In the genomic region with DNA sequence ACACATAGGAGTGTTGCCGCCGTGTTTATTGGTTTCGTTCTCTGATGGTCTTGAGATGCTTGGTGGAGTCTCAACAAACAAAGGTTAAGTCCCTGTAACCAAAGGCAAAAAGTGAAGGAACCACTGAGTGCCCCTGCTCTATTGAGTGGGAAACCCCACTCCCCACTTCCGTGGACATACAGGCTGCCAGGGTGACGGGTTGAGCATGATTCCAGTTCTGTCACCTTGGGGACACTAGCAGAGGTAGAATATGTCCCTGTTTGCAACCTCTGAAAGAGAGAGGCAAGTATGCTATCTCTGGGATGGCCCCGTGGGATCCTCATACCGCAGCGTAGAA, we compare ENCODE assay signal across 8 mouse cellular contexts.
DNase-seq lines count a peak whose midpoint lies in the region; ATAC-seq and TF ChIP-seq lines count a peak whose summit lies in the region.

No protein-coding gene starts in this region.

- no peak for TF ChIP-seq CTCF in forebrain, postnatal 0 days (IDR thresholded peaks at IDR 0.05; ENCODE audit: low read depth)
- no peak for TF ChIP-seq CTCF in small intestine, adult 2 months (IDR thresholded peaks at IDR 0.05; ENCODE audit: extremely low read depth, insufficient read length, insufficient replicate concordance, low read depth, low read length)

- H3K4me2 ChIP-seq in forebrain, postnatal 0 days (ENCODE audit: low read depth): no peak overlapping the region
- H3K4me2 ChIP-seq in forebrain, embryonic 11.5 days (ENCODE audit: low read depth, low read length, severe bottlenecking): no peak overlapping the region
- peak overlapping the region; percentile 48 for H3K4me2 ChIP-seq in lung, embryonic 16.5 days (ENCODE audit: low read depth, low read length)
- peak overlapping the region; percentile 48 for H3K4me2 ChIP-seq in intestine, embryonic 15.5 days (replicated peaks)

- peaks cover 7% of the 10 kb centered on the region; the same call in 1 of the 2 replicates for H3K4me1 ChIP-seq in forebrain, postnatal 0 days (ENCODE audit: insufficient read depth)
- no peaks in the 10 kb centered on the region for H3K4me1 ChIP-seq in forebrain, embryonic 11.5 days (replicated peaks; ENCODE audit: control insufficient read depth, insufficient read depth, low read length)
- H3K4me1 ChIP-seq in lung, embryonic 16.5 days (replicated peaks; ENCODE audit: control insufficient read depth, insufficient read depth, low read length): peaks cover 58% of the 10 kb centered on the region
- H3K4me1 ChIP-seq in intestine, embryonic 15.5 days (replicated peaks): peaks cover 49% of the 10 kb centered on the region
- H3K4me1 ChIP-seq in small intestine, adult 2 months (ENCODE audit: control insufficient read depth, insufficient read depth, insufficient read length, low read length): peaks cover 44% of the 10 kb centered on the region

- H3K9ac ChIP-seq in forebrain, postnatal 0 days: no peak overlapping the region
- no peak overlapping the region for H3K9ac ChIP-seq in forebrain, embryonic 11.5 days (ENCODE audit: low read length)
- peak overlapping the region; percentile 58 for H3K9ac ChIP-seq in lung, embryonic 16.5 days (ENCODE audit: low read length)
- no peak overlapping the region for H3K9ac ChIP-seq in intestine, embryonic 15.5 days

- no peak overlapping the region for H3K4me3 ChIP-seq in forebrain, postnatal 0 days (ENCODE audit: low read depth, low read length)
- H3K4me3 ChIP-seq in forebrain, embryonic 11.5 days (ENCODE audit: low read depth, low read length): no peak overlapping the region
- 0 out of 2 replicates have a peak overlapping the region, but pooled peaks have one; percentile 4 for H3K4me3 ChIP-seq in lung, embryonic 16.5 days (ENCODE audit: low read length)
- no peak overlapping the region for H3K4me3 ChIP-seq in intestine, embryonic 15.5 days (replicated peaks)
- no peak overlapping the region for H3K4me3 ChIP-seq in small intestine, adult 2 months (ENCODE audit: low read depth, low read length)

- TF ChIP-seq POLR2A in small intestine, adult 2 months (IDR thresholded peaks at IDR 0.05; ENCODE audit: low read depth, low read length): no peak

- no peaks in the 10 kb centered on the region for H3K9me3 ChIP-seq in forebrain, postnatal 0 days (ENCODE audit: low read length)
- H3K9me3 ChIP-seq in forebrain, embryonic 11.5 days (ENCODE audit: control insufficient read depth, low read length): no peaks in the 10 kb centered on the region
- H3K9me3 ChIP-seq in lung, embryonic 16.5 days (ENCODE audit: control insufficient read depth, low read length): no peaks in the 10 kb centered on the region
- no peaks in the 10 kb centered on the region for H3K9me3 ChIP-seq in intestine, embryonic 15.5 days

- WGBS in forebrain, postnatal 0 days: 93% methylated on average over 8 of the region's 8 CpGs
- WGBS in forebrain, embryonic 11.5 days: 93% methylated on average over 8 of the region's 8 CpGs
- 67% methylated on average over 8 of the region's 8 CpGs for WGBS in lung, embryonic 16.5 days
- 70% methylated on average over 8 of the region's 8 CpGs for WGBS in intestine, embryonic 15.5 days
- 69% methylated on average over 8 of the region's 8 CpGs for WGBS in small intestine, adult 2 months

- no peaks in the 10 kb centered on the region for H3K36me3 ChIP-seq in forebrain, postnatal 0 days (ENCODE audit: insufficient read depth)
- no peaks in the 10 kb centered on the region for H3K36me3 ChIP-seq in forebrain, embryonic 11.5 days (ENCODE audit: control insufficient read depth, insufficient read depth, low read length)
- no peaks in the 10 kb centered on the region for H3K36me3 ChIP-seq in lung, embryonic 16.5 days (ENCODE audit: control insufficient read depth, insufficient read depth, low read length)
- no peaks in the 10 kb centered on the region for H3K36me3 ChIP-seq in intestine, embryonic 15.5 days
- no peaks in the 10 kb centered on the region for H3K36me3 ChIP-seq in small intestine, adult 2 months (ENCODE audit: control insufficient read depth, insufficient read depth, low read length)

- ATAC-seq in forebrain, postnatal 0 days: no peak
- ATAC-seq in forebrain, embryonic 11.5 days (replicated peaks; ENCODE audit: low FRiP score): no peak
- ATAC-seq in lung, embryonic 16.5 days (ENCODE audit: low read depth): no peak
- no peak for ATAC-seq in intestine, embryonic 15.5 days

- 0 out of 2 replicates have a peak overlapping the region, but pooled peaks have one; percentile 35 for H3K27ac ChIP-seq in forebrain, postnatal 0 days (ENCODE audit: low read depth, low read length)
- H3K27ac ChIP-seq in forebrain, embryonic 11.5 days (ENCODE audit: low read depth, low read length): no peak overlapping the region
- H3K27ac ChIP-seq in lung, embryonic 16.5 days (ENCODE audit: low read length): peak overlapping the region; percentile 99
- peak overlapping the region; percentile 89 for H3K27ac ChIP-seq in intestine, embryonic 15.5 days
- peak overlapping the region; percentile 74 for H3K27ac ChIP-seq in small intestine, adult 2 months (ENCODE audit: insufficient read depth, low read depth, low read length)

- H3K27me3 ChIP-seq in forebrain, postnatal 0 days (ENCODE audit: insufficient read depth, low read length): no peaks in the 10 kb centered on the region
- no peaks in the 10 kb centered on the region for H3K27me3 ChIP-seq in forebrain, embryonic 11.5 days (ENCODE audit: control insufficient read depth, insufficient read depth, low read length)
- no peaks in the 10 kb centered on the region for H3K27me3 ChIP-seq in lung, embryonic 16.5 days (ENCODE audit: control insufficient read depth, insufficient read depth, low read depth, low read length)
- no peaks in the 10 kb centered on the region for H3K27me3 ChIP-seq in intestine, embryonic 15.5 days (replicated peaks)
- H3K27me3 ChIP-seq in small intestine, adult 2 months (ENCODE audit: control insufficient read depth, insufficient read depth, low read length): no peaks in the 10 kb centered on the region

- no peak for DNase-seq in forebrain, postnatal 0 days
- DNase-seq in forebrain, embryonic 11.5 days (ENCODE audit: low spot score): no peak
- DNase-seq in lung, postnatal 4 days: no peak
- DNase-seq in layer of hippocampus, adult 8-10 months (ENCODE audit: low spot score in 2 of 2): no peak
- no peak for DNase-seq in left cerebral cortex, adult 9 months (ENCODE audit: low spot score in 2 of 2)

Comparison
In these comparisons a context has a peak if more than half of its experiments do, and no peak if none do; other contexts are left out.
1. H3K4me2 ChIP-seq: peak in lung, embryonic 16.5 days (single experiment) and intestine, embryonic 15.5 days (single experiment); none in forebrain, postnatal 0 days (single experiment) and forebrain, embryonic 11.5 days (single experiment).